Mouse (Mus musculus): ENCODE data around the gene Ssx2ip. TPM values are rescaled to one million over a fixed set of nuclear protein-coding genes. Genes with fewer than 3 reads are reported as not detected.
A peak's percentile ranks its signal among the peaks of the same experiment; 100 is the strongest.

Gene Ssx2ip
- polyA plus RNA-seq, 1 experiment from 2014 or later = 20.2 TPM

GRCm38 (mm10) chr3:146444880-146445279 lies 40.4 kb downstream of the Ssx2ip start:
- no peak overlapping the region for H3K27ac ChIP-seq
- no peaks in the 10 kb centered on the region for H3K27me3 ChIP-seq (ENCODE audit: insufficient read depth, poor library complexity, severe bottlenecking)
- 95% methylated on average over 7 of the region's 7 CpGs for WGBS
- peaks cover 25% of the 10 kb centered on the region for H3K36me3 ChIP-seq
- no peak for DNase-seq (ENCODE audit: low spot score)
- H3K4me1 ChIP-seq (replicated peaks) = peaks cover 2% of the 10 kb centered on the region; the same call in 1 of the 2 replicates
- no peaks in the 10 kb centered on the region for H3K9me3 ChIP-seq
- no peak overlapping the region for H3K4me3 ChIP-seq

GRCm38 (mm10) chr3:146447156-146447555 lies 42.7 kb downstream of the Ssx2ip start:
- H3K27ac ChIP-seq = no peak overlapping the region
- peaks cover 16% of the 10 kb centered on the region for H3K36me3 ChIP-seq
- no peaks in the 10 kb centered on the region for H3K9me3 ChIP-seq
- 91% methylated on average over 5 of the region's 5 CpGs for WGBS
- no peak overlapping the region for H3K4me3 ChIP-seq
- no peaks in the 10 kb centered on the region for H3K27me3 ChIP-seq (ENCODE audit: insufficient read depth, poor library complexity, severe bottlenecking)
- peaks cover 13% of the 10 kb centered on the region; the same call in 1 of the 2 replicates for H3K4me1 ChIP-seq (replicated peaks)
- DNase-seq (ENCODE audit: low spot score) = no peak

- H3K4me3 ChIP-seq = no peak overlapping the region
- 92% methylated on average over 3 of the region's 3 CpGs for WGBS
These were observed 43.2 kb downstream of the Ssx2ip start for GRCm38 (mm10) chr3:146447598-146447997.

GRCm38 (mm10) chr3:146448372-146448771 lies 43.9 kb downstream of the Ssx2ip start:
- no peak for DNase-seq (ENCODE audit: low spot score)
- H3K4me3 ChIP-seq = no peak overlapping the region
- H3K4me1 ChIP-seq (replicated peaks) = peaks cover 13% of the 10 kb centered on the region; the same call in 1 of the 2 replicates
- WGBS = 91% methylated on average over 10 of the region's 10 CpGs
- no peak overlapping the region for H3K27ac ChIP-seq
- H3K36me3 ChIP-seq = peaks cover 12% of the 10 kb centered on the region
- H3K27me3 ChIP-seq (ENCODE audit: insufficient read depth, poor library complexity, severe bottlenecking) = no peaks in the 10 kb centered on the region
- H3K9me3 ChIP-seq = no peaks in the 10 kb centered on the region

More at GRCm38 (mm10) chr3:146447598-146447997, 43.2 kb downstream of the Ssx2ip start:
- Histone ChIP-seq H3K9me3 (no peaks in the 10 kb centered on the region), H3K27me3 (ENCODE audit: insufficient read depth, poor library complexity, severe bottlenecking) (no peaks in the 10 kb centered on the region), H3K36me3 (peaks cover 12% of the 10 kb centered on the region), H3K27ac (no peak overlapping the region), H3K4me1 (replicated peaks) (peaks cover 13% of the 10 kb centered on the region; the same call in 1 of the 2 replicates)
- DNase-seq (ENCODE audit: low spot score) = no peak

- H3K4me1 ChIP-seq (replicated peaks) = peaks cover 13% of the 10 kb centered on the region; the same call in 1 of the 2 replicates
- peaks cover 12% of the 10 kb centered on the region for H3K36me3 ChIP-seq
- H3K27me3 ChIP-seq (ENCODE audit: insufficient read depth, poor library complexity, severe bottlenecking) = no peaks in the 10 kb centered on the region
- no peaks in the 10 kb centered on the region for H3K9me3 ChIP-seq
- no peak overlapping the region for H3K27ac ChIP-seq
- DNase-seq (ENCODE audit: low spot score) = no peak
- no peak overlapping the region for H3K4me3 ChIP-seq
- 85% methylated on average over 6 of the region's 6 CpGs for WGBS
These were observed 44.5 kb downstream of the Ssx2ip start for GRCm38 (mm10) chr3:146448969-146449368.

GRCm38 (mm10) chr3:146449745-146450250 lies 45.4 kb downstream of the Ssx2ip start, which contains the start of gene Ctbs:
Gene Ctbs, plus strand, starts transcription at chr3:146449795.
- Histone ChIP-seq H3K4me1 (replicated peaks) (peaks cover 13% of the 10 kb centered on the region; the same call in 1 of the 2 replicates), H3K27ac (peak within 1 kb of the TSS; percentile 89), H3K36me3 (peaks cover 12% of the 10 kb centered on the region), H3K4me3 (peak within 1 kb of the TSS; percentile 65), H3K27me3 (ENCODE audit: insufficient read depth, poor library complexity, severe bottlenecking) (no peaks in the 10 kb centered on the region), H3K9me3 (no peaks in the 10 kb centered on the region)
- 56% methylated on average over 9 of the region's 9 CpGs for whole genome bisulfite sequencing
- no peak for DNase-seq (ENCODE audit: low spot score)

GRCm38 (mm10) chr3:146450371-146450841 lies 46.0 kb downstream of the Ssx2ip start:
- Histone ChIP-seq H3K36me3 (peaks cover 9% of the 10 kb centered on the region), H3K27ac (peak overlapping the region; percentile 89), H3K4me3 (peak overlapping the region; percentile 65), H3K27me3 (ENCODE audit: insufficient read depth, poor library complexity, severe bottlenecking) (no peaks in the 10 kb centered on the region), H3K9me3 (no peaks in the 10 kb centered on the region), H3K4me1 (replicated peaks) (peaks cover 13% of the 10 kb centered on the region; the same call in 1 of the 2 replicates)
- peak; percentile 94 for DNase-seq (ENCODE audit: low spot score)
- 1% methylated on average over 29 of the region's 29 CpGs for WGBS

DNA sequence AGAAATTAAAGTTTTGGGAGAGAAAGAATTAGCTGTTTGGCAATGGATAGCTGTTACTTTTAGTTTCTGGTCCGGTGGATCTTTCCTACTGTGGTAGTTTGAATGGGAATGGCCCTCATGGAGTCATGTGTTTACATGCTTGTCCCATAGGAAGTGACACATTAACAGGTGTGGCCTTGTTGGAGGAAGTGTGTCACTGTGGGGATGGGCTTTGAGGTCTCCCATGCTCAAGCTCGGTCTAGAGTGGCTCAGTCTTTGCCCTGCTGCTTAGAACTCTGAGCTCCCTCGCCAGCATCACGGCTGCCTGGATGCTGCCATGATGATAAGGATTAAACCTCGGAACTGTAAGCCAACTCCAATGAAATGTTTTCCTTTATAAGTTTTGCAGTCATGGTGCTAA lies 46.9 kb downstream of the Ssx2ip start:
- Histone ChIP-seq H3K36me3 (0 out of 2 replicates have a peak, but pooled peaks cover 3% of the 10 kb centered on the region), H3K27me3 (ENCODE audit: insufficient read depth, poor library complexity, severe bottlenecking) (no peaks in the 10 kb centered on the region), H3K27ac (no peak overlapping the region), H3K9me3 (no peaks in the 10 kb centered on the region), H3K4me1 (replicated peaks) (peaks cover 13% of the 10 kb centered on the region; the same call in 1 of the 2 replicates), H3K4me3 (no peak overlapping the region)
- no peak for DNase-seq (ENCODE audit: low spot score)
- WGBS = 89% methylated on average over 5 of the region's 5 CpGs

GRCm38 (mm10) chr3:146462939-146463338 lies 58.5 kb downstream of the Ssx2ip start:
- H3K27me3 ChIP-seq (ENCODE audit: insufficient read depth, poor library complexity, severe bottlenecking) = no peaks in the 10 kb centered on the region
- no peak overlapping the region for H3K4me3 ChIP-seq
- H3K27ac ChIP-seq = no peak overlapping the region
- H3K9me3 ChIP-seq = no peaks in the 10 kb centered on the region
- no peak for DNase-seq (ENCODE audit: low spot score)
- H3K36me3 ChIP-seq = no peaks in the 10 kb centered on the region; the same call in 1 of the 2 replicates
- H3K4me1 ChIP-seq (replicated peaks) = no peaks in the 10 kb centered on the region
- 73% methylated on average over 2 of the region's 2 CpGs for WGBS

DNA sequence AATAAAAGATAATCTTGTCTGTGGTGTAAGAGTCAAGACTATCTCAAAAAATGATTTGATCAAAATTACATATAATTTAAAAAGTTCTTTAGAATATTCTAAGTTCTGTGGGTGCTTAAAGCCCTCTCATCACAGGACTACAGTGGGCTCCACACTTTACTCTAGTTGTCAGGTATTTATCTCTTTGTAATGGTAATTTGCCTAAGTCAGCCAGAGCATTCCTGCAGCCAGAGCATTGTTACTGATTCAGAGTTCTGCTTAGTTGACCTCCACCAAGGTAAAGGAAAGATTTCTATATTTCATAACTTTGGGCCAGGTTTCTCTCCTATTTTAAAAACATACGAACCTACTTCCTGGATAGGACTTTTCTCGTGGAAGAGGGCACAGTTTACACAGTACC lies 64.8 kb downstream of the Ssx2ip start:
- no peak for DNase-seq (ENCODE audit: low spot score)
- Histone ChIP-seq H3K27me3 (ENCODE audit: insufficient read depth, poor library complexity, severe bottlenecking) (no peaks in the 10 kb centered on the region), H3K9me3 (no peaks in the 10 kb centered on the region), H3K4me1 (replicated peaks) (no peaks in the 10 kb centered on the region), H3K4me3 (no peak overlapping the region), H3K36me3 (no peaks in the 10 kb centered on the region; the same call in 1 of the 2 replicates), H3K27ac (no peak overlapping the region)
- 83% methylated on average over 2 of the region's 2 CpGs for WGBS

- 71% methylated on average over 4 of the region's 4 CpGs for WGBS
- Histone ChIP-seq H3K36me3 (no peaks in the 10 kb centered on the region), H3K4me1 (replicated peaks) (no peaks in the 10 kb centered on the region), H3K27me3 (ENCODE audit: insufficient read depth, poor library complexity, severe bottlenecking) (no peaks in the 10 kb centered on the region), H3K4me3 (no peak overlapping the region), H3K27ac (no peak overlapping the region), H3K9me3 (no peaks in the 10 kb centered on the region)
- DNase-seq (ENCODE audit: low spot score) = no peak
These were observed 68.2 kb downstream of the Ssx2ip start for GRCm38 (mm10) chr3:146472657-146473056.

- Histone ChIP-seq H3K4me3 (no peak overlapping the region), H3K36me3 (no peaks in the 10 kb centered on the region), H3K4me1 (replicated peaks) (no peaks in the 10 kb centered on the region), H3K27me3 (ENCODE audit: insufficient read depth, poor library complexity, severe bottlenecking) (no peaks in the 10 kb centered on the region), H3K27ac (no peak overlapping the region), H3K9me3 (no peaks in the 10 kb centered on the region)
- no peak for DNase-seq (ENCODE audit: low spot score)
These were observed 69.3 kb downstream of the Ssx2ip start for GRCm38 (mm10) chr3:146473741-146474140.

DNA sequence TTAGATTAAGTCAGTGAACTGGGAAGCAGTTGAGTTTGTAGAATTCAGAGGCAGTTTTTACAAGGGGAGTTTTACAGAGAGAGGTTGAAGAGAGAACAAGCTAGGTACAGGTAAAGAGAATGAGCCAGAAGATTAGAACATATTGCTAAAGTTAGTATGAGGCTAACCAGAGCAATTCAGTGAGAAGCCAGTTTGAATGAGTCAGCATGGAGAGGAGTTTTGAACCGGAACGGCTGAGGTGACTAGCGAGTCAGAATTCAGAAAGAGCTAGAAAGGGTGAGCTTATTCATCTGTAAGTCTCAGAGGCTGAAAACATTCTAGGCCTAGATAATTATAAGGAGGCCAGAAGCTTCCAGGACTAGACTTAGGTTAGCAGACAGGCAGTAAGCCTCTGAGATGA lies 70.0 kb downstream of the Ssx2ip start:
- no peak overlapping the region for H3K4me3 ChIP-seq
- no peak overlapping the region for H3K27ac ChIP-seq
- no peak for DNase-seq (ENCODE audit: low spot score)
- H3K27me3 ChIP-seq (ENCODE audit: insufficient read depth, poor library complexity, severe bottlenecking) = no peaks in the 10 kb centered on the region
- 95% methylated on average over 3 of the region's 3 CpGs for WGBS
- H3K36me3 ChIP-seq = no peaks in the 10 kb centered on the region
- H3K9me3 ChIP-seq = no peaks in the 10 kb centered on the region
- H3K4me1 ChIP-seq (replicated peaks) = no peaks in the 10 kb centered on the region
